Mouse (Mus musculus) thymus, adult 18-20 months (tissue): ENCODE measurements around the gene Fxyd5.

Experiments
- DNase-seq, 2 experiments: peaks; one replicate each; pipeline ENCODE4 v3.0.0; 2022; ENCODE audit warnings: mixed read lengths in 2 of 2

Gene Fxyd5

DNA sequence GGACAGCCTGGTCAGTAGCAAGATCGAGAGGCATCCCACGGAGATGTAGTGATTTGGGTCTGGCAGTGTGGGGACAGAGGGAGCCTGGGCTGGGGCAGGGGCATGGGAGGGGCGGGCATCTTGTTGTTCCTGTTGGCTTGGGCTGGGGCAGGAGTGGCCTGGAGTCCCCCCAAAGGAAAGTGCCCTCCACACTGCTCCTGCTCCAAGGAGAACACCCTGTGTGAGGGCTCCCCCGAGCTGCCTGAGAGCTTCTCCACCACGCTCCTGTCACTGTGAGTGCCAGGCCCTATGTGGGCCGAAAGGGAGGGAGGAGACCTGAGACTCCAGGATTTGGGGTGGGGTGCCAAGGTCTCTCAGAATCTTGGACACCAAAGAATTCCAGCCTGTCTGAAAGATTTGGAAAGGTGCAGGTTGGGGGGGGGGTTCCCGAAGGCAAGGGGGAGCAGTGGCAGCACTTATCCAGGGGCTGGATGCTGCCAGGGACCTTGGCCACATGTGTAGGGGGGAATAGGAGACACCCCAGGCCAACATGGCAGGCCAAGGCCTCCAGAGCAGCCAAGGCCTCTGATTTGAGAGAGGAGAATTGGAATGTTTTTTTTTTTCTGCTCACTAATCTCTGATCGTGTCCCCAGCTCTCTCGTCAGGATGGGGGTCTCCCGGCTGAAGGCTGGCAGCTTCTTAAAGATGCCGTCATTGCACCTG is 17.8 kb upstream of the Fxyd5 start:
- no peak for DNase-seq

DNA sequence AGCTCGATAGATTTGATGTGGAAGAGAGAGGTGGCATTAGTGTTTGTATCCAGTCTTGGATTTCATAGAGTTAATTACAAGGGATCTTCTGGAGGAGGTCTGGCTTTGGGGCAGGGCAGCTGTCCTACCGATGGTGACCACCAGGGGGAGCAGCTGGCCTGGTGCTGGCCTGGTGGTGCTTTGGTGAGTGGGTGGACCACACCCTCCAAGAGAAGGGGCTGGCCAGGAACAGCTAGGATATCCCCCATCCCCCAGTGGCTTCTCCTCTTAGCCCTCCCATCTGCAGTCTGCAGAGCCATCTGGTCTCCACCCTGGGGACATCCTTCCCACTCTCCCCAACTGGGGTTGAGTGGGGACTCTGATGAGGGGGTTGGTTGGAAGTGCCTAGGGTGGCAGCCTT is 16.8 kb upstream of the Fxyd5 start, which contains the start of gene Lgi4:
Gene Lgi4 (plus strand): TSS at position 235 of the 400 bp plus-strand sequence.
- no peak for DNase-seq

DNA sequence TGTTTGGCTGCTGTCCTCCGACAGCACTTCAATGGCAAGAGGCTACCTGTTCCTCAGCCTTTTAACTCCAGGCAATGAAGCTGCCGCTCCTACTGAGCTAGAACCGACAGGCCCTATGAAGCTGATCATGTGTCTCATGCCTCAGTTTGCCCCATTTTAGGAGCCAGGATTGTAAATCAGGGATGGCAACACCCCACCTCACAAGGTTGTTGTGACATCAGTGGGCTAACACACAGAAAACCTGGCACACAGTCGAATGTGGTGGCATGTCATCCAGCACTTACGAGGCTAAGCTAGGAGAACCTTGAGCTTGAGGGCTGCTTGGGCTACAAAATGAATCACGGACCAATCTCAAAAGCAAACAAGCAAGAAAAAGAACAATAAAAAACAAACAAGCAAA is 15.9 kb upstream of the Fxyd5 start:
- DNase-seq, result no peak

DNA sequence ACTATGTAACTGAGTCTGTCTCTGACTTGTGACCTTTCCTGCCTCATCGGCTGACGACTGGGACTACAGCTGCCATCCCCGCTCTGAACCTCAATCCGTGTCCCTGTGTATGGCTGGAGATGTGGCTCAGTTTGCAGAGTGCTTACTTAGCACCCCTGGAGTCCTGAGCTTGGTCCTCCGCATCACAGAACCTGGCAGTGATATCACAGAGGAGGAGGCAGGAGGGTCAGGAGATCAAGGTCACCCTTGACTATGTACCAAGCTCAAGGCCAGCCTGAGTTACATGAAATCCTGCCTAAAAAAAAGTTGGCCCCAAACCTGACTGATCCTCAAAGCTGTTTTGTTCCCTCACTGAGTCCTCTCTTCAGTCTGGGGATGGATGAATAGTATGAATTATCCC is 15.4 kb upstream of the Fxyd5 start:
- no peak for DNase-seq

DNA sequence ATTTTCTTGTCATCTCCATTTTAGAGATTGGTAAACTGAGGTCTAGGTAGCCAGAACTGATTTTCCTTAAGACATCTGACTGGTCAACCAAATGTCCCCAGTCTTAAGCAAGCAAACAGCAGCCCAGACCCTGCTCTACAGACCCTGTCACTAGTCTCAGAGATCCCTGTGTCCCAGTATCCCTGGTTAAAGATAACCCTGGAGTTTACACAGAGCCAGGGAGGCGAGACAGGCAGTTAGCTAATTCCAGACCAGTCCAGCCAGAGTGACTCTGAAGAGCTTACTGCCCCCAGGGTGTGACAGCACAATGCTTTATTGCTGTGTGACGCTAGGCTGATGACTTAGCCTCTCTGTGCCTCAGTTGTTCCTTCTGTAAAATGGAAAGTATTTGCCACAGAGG is 14.8 kb upstream of the Fxyd5 start, which contains the start of gene Fxyd1:
Gene Fxyd1 (minus strand): TSS at position 129 of the 400 bp plus-strand sequence.
- DNase-seq, result no peak

DNA sequence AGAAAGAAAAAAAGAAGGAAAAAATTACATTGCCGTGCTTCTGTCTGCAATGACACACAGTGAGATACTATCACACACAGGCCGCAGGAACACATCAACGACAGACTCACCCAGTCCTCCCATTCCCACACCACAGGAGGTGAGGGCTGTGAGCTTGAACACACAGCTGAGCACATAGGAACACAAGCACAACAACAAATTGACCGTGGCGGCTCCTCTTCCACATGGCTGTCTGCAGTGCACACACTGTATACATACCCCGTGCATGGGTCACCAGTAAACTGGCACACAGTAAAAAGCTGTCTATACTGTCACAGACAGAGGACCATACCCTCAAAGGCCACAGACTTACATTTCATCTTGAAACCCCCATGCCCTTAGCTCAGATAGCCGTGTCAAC is 14.2 kb upstream of the Fxyd5 start:
- DNase-seq, result no peak

DNA sequence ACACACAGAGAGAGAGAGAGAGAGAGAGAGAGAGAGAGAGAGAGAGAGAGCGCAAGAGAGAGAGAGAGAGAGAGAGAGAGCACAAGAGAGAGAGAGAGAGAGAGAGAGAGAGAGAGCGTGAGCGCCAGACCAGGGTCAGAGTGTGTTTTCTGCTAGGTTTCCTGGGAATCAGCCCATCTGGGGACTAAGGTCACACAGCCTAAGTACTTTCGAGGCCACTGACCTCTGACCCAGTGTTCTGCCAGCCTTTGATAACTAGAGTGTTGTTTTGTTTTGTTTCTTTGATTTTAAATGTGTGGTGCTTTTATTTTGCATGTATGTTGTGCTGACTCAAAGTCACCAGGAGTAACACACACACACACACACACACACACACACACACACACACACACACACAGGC is 13.6 kb upstream of the Fxyd5 start:
- DNase-seq, result no peak

DNA sequence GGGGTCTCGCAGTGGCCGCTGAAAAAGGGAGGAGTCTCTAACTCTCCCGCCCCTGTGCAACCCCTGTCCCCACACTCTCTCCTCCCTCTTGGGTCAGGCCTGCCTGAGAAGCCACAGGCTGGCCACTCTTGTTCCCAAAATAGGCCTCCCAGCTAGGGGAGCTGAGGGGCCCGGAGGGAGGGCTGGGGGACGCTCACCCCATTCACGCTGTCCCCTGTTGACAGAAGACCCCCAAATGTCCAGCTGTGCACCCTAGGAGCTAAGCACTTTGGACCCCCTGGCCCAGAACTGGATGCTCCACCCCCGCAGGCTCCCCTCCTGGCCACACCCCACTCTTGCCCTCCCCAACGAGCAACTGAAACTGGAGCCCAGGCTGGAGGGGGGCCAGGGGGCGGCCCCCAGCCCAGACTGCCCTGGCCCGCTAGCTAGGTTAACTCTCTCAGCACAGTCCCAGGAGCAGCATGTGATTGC is 13.1 kb upstream of the Fxyd5 start:
- no peak for DNase-seq

DNA sequence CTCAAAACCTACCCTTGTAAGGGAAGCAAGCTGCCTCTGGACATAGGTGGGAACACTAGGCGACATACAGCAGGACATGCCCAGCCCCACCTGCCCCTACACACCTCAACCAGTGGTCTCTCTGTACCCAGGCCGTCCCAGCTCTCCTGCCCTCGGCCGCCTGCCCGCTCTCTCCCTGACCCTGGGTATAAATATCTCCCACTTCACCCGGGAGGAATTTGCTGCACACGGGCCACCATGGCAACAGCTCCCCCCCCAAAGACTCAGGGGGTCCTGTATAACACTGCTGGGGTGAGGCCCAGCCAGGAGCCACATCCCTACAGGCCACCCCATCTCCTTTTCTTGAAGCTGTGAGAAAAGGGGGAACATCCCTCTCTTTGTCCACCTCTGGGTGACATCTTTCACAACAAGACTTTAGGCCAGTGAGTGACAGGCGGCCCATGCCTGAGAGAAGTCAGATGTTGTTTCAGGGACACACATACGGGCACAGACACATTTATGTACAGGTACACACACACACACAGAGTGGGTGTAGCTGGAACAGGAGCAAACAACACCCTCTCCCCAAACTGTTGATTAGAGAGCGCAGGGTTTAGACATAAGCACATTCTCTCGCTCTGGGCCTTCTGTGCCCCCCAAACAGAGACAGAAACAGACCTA is 12.5 kb upstream of the Fxyd5 start:
- DNase-seq, result no peak

DNA sequence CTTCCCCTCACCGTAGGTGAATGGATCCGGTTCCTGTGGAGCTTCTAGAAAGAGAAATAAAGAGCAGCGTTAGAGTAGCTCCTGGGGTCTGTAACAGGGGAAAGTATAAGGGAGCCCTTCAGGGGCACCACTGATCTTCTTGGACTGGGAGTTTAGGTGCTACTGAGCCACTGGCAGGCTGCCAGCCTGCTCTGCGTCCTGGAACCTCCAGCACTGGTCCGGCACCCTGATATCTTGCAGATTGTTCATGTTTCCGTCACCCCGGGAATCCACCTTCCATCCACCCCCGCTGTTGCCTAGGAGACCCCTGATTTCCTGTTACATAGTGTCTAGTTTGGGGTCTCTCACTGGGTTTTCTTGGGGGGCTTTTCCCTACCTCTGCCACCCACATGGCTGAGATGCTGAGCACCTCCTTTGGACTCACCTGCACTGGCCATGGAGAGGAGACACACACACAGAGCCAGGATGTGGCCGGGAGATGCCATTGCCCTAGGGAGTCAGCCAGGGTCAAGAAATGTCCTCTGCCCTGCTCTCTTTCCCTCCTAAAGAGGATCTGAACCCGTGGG is 11.7 kb upstream of the Fxyd5 start:
- DNase-seq, result no peak

DNA sequence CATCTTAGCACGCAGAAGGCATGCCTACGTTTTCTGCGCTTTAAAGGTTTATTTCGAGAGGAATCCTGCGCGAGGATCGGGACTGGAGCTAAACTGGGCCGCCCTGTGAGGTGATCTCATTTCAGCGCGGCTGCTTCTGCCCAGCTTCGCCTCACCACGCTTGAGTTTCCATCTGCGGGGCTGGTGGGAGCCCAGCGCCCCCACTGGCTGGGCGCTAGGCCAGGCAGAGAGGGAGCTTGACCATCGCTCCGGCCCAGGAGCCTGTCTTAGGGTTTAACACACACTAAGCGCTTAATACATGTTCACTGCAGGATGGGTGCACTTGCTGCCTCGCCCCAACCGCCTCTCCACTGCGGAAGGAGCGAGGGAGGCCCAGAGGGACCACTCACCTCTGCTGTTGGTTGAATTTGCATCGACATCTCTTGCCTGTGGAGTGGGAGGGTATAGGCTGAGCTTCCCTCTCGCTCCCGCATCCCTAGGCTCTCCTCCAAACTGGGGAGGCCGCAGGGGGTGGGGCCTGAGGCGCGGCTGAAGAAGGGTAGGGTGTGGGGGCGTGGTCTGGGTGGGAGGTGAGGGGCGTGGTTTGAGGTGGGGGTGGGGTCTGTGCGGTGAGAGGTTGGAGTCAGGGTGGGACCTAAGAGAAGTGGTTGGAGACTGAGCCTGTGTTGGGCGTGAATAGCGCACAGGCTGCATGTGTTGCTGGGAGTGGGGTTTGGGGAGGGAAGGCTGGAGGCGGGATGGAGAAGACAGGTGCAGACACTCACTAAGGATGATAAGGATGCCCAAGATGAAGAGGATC is 10.6 kb upstream of the Fxyd5 start:
- no peak for DNase-seq

DNA sequence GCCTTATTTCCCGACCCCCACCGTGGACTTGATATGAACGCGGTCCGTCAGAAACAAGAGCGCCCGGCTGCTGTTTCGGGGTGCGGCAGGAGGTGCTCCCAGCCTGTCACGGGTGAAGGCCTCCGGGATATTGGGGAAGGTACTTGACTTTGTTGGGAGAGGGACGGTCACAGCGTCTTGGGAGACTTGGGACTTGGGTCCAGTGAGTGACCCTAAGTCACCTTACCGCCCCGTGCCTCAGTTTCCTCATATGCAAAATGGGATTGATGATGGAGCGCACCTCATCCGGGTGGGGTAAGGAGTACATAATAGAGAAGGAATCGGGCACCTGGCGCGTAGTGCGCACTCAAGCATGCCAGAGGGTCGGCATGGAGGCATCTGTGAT is 10.0 kb upstream of the Fxyd5 start:
- no peak for DNase-seq

DNA sequence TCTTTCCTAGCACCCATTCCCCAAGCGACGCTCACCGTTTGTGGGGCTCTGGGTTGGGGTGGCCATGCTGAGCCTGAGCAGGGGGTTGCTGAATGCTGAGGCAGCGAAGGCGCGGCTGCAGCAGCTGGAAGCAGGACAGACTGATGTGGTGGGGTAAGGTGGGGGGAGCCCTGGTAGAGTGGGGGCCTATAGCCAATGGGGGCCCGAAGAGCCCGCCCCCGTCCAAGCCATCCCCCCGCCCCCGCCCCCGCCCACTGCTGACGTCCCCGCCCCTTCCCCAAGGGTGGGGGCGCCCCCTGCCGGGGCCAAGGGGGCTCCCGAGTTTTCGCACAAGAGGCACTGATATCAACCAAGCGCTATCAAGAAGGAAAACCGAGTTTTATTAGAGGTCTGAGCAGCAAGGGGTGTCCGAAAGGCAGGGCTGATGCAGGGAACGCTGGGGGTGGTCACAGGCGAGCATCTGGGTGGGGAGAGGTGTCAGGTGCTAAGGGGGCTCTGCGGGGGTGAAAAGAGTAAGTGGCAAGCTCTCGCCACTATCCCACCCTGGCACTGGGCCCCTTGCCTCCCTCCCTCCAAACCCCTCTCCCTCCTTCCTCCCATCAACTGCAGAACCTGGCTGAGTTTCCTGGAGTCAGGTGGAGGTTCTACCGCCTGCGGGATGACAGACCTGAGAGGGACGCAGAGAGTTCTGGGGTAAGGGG is 9.2 kb upstream of the Fxyd5 start, which contains the start of gene Fxyd7:
Gene Fxyd7 (minus strand): TSS at position 147 of the 701 bp plus-strand sequence.
- no peak for DNase-seq

DNA sequence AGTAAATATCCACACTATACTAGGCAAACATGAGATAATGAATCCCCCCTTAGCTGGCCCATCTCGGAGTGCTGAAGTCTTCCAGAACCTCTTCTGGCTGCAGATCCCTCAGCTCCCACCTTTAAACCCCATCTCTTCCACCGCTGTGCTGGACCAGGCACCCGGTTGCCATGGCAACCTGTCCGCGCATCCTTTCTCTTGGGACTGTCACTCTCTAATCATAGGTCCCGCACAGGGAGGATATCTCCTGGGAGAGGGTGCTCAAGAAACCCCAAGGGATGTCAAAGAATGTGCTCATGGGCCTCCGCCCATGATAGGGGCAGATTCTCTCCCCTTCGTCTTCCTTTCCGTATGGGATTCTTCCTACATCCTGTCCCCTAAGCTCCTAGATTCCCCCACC is 8.6 kb upstream of the Fxyd5 start:
- DNase-seq, result no peak

DNA sequence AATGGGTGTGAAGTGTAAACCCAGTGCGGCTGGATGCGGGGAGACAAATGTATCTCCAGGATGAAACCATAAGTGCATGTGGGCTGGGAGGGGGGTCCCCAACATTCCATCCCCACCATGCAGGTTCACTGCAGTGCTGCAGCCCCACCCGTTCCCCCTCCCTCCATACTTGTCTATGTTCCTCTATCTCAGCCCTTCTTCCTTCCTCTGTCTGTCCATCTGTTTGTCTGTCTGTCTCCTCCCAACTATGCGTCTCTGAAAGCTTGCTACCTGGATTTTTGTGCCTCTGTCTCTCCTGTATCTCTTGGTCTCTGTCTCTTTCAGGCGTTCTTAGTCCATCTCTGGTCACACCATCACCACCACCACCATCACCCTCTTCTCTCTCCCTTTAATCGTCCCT is 8.2 kb upstream of the Fxyd5 start:
- no peak for DNase-seq

DNA sequence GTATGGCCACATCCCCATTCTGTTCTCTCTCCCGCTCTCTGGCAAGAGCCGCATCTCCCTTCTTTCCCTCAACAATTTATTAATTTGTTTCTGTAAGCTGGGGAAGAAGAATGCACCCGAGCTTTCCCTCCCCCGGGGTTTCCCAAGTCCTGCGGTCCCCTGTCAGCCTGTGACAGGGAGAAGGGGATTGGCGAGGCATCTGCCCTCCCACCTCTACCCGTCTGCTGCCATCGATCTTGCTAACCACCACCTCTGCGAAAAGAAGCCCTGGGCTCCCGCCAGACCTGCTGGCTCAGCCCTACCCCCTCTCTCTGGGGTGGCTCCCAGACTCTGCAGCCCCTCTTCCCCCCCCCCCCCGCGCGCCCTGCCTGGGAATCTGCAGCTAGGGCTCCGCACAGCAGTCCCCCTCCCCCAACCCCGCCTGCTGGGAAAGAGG is 7.6 kb upstream of the Fxyd5 start:
- DNase-seq, result no peak

DNA sequence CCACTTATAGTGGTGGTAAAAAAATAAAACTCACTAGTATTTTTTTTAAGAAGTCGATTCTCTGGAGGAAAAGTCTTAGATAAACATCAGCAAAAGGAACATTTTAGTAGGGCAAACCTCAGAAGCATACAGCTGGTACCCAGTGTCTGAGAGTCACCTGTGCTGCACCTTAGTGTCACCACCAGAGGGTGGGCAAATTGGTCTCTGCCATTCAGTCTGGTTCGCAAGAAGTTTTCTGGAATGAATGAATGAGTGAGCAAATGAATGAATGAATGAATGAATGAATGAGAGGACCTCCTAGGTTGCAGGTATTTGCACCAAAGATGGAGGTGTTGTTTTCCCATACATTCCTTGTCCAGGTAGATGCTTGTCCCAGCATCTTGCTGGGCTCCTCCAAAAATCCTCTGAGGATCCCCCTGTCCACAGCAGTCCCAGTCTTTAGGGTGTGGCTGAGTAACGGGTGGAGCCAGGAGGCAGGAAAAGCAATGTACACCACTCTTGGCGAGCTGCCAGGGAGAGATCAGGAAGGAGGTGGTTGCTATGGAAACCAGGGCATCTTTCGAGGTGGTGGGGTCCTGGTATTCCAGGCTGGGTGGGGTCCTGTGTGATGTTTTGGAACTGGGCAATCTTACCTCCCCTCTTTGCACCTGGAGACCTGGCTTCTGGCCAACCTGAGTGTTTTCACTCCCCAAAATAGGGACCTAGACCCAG is 7.0 kb upstream of the Fxyd5 start:
- DNase-seq, result no peak

DNA sequence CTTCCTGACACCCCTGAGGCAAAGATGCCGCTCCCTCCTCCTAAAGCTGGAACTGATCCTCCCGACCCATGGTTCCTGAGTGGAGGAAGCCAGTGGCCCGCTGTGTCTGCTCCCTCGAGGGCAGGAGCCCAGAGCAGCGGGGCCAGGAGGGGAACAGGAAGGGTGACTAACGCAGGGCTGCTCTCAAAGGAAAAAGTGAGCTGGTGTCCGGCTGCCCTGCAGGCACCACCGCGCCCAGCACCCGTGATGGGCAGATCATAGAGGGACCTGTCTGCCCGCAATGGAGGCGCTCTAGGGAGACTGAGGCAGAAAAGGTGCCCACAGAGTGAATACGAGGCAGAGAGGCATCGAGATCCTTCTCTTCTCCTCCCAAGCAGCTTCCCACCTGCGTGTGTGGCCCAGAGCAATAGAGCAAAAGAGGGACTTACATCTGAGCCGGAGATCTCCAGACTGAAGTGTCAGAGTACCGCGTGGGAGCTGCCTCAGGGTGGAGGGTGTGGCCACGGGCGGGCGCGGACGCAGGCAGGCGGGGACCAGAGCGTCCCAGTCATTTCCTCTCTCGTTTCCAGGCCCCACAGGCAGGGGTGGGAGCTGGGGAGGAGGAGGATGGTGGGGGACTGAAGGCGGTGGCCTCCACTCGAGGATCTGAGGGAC is 492 bp downstream of the Fxyd5 start:
- DNase-seq, result peak; percentile 63 to 74

DNA sequence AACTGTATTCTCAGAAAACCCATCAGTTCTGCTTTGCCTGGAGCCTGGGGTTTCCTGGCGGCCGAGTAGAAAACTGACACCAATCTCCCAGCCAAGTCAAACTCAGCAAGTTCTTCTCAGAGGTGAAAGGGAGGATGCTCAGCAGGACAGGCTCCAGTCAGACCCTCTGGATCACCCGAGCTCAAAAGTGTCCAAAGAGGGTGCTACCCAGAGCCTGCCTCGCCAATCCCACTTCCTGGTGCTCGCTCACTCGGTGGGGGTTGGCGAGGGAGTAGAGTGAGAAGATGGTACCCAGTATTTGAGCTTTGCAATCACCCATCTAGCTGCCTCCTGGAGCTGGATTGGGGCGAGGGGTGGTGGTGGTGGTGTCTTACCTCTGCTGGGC is 1.3 kb downstream of the Fxyd5 start:
- DNase-seq, result no peak

DNA sequence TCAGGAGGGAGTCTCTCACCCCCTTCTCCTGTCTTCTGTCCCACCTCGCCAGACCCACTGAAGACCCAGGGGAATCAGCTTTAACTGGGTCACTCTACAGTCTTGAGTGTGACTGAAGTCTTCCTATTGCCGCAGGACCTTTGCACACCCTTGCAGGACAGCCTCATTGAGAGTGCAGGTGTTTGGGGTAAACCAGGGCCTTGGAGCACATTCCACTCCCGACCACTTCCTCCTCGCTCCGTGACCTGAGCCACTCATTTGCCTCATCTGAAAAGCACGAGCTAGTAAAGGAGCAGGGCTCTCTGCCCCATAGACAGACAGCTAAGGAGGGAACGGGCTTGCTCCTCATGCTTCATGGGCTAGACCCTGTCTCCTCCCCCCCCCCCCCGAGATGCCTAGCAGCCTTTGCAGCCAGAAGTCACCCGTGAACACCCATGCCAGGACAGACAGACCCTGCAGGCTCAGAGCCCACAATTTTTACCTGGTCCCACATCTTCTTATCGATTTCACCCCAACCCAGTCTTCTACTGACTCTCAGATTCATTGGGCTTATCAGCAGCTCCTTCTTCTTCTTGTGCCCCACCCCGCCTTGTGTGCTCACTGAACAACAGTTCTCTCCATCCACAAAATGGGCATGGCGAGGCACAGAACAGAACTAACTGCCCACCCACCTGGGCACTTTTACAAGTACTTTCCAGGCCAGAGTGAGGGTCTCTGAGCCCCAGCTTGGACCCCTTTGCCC is 1.8 kb downstream of the Fxyd5 start:
- DNase-seq, result peak; percentile 48 to 64

DNA sequence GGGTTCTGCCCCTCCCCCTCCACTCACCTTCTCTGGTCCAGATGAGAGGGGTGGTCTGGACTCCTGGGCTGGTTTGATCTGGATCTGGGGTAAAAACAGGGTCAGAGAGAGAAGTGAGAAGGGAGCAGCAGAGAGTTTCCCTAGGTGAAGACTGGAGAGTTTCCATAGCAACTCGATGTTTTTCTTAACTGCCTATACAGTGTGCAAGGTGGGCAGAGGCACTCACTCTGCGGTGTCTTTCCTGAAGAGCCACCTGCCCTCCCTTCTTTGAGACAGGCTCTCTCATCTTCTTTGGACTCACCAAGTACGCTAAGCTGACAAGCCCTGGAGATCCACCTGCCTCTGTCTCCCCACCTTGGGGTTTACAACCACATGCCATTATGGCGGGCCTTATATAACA is 3.3 kb downstream of the Fxyd5 start:
- no peak for DNase-seq
